Mouse (Mus musculus) MEL (cell line): ENCODE data around the gene Slc51a.

Source experiments
- EP300 ChIP-seq, 2 experiments: IDR thresholded peaks; 2 replicates each; pipeline ENCODE4 v1.6.1; 2011; ENCODE audit warnings: improper control_type of control experiment in 2 of 2, low read length in 2 of 2, low read depth in 1 of 2, mild to moderate bottlenecking in 1 of 2
- GABPA ChIP-seq: IDR thresholded peaks from 2 replicates; pipeline ENCODE4 v1.6.1; 2012; ENCODE audit warnings: low read depth, mild to moderate bottlenecking, inconsistent platforms, low read length, improper control_type of control experiment, moderate library complexity
- MAX ChIP-seq: IDR thresholded peaks from 2 replicates; pipeline ENCODE4 v1.6.1; 2011; ENCODE audit warnings: low read length, improper control_type of control experiment
- RCOR1 ChIP-seq: IDR thresholded peaks from 2 replicates; pipeline ENCODE4 v1.6.1; 2012; ENCODE audit warnings: low read depth, mild to moderate bottlenecking, inconsistent platforms, low read length, improper control_type of control experiment
- TAL1 ChIP-seq: IDR thresholded peaks from 2 replicates; pipeline ENCODE4 v1.6.1; 2012; ENCODE audit warnings: mild to moderate bottlenecking, inconsistent platforms, low read length, moderate library complexity, mixed read lengths
- ZKSCAN1 ChIP-seq: IDR thresholded peaks from 2 replicates; pipeline ENCODE4 v1.6.1; 2012; ENCODE audit warnings: low read depth, mild to moderate bottlenecking, inconsistent platforms, low read length, improper control_type of control experiment, moderate library complexity
- ZNF384 ChIP-seq: IDR thresholded peaks from 2 replicates; pipeline ENCODE4 v1.6.1; 2012; ENCODE audit warnings: low read depth, mild to moderate bottlenecking, inconsistent platforms, low read length, improper control_type of control experiment

DNA sequence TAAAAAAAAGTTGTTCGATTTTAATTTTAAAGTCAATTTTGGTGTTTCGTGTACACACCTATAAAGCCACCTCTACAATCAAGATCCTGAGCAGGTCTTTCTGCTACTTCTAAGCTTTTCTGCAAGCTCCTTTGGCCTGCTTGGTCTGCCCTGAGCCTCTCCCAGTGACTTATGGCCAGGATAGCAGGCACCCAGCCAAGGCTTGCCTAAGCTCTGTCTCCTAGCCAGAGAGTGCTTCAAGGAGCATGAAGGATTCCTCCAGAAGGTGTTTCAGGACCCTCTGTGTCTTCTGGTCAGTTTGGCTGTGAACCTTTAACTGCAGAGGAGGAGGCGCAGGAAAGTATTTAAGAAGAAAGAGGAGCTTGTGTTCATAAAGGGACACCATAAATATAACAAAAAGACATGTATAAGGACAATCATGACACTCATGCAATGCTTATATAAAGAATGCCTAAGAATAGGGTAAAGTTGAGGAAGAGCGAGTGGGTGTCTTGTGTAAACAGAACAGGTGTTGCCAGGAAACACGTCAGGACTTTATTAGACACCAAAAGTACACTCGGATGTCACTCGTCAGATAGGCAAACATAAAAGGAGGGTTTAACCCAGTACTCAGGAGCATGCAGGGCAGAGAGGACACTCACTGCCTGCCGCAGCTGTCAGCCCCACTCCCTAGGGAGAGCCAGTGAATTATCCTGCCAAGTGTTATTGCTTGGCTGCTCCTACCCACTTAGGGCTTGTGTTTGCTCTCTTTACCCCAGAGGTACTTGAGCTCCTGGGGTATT lies 36.0 kb upstream of the Slc51a start:
- no peak for TF ChIP-seq MAX
- TF ChIP-seq GABPA = no peak
- TF ChIP-seq EP300 (IDR thresholded peaks at IDR 0.05; ENCODE audit: low read depth in 1 of 2, low read length in 2 of 2) = no peak
- no peak for TF ChIP-seq TAL1
- TF ChIP-seq ZNF384 = no peak
- no peak for TF ChIP-seq RCOR1
- no peak for TF ChIP-seq ZKSCAN1
